Mouse (Mus musculus) embryonic facial prominence, embryonic 13.5 days (tissue): ENCODE measurements around the gene Ada. TPM values are rescaled to one million over a fixed set of nuclear protein-coding genes. Genes with fewer than 3 reads are reported as not detected.

Experiments
- ATAC-seq: fragments of 200-750 bp; cut with Nextera tagmentation; 2 replicates; pipeline ENCODE4 v1.8.0; 2017; ENCODE audit warnings: low read depth; ENCODE audit not compliant: insufficient number of reproducible peaks, insufficient read depth, low FRiP score, low TSS enrichment
- H3K27ac ChIP-seq: fragments of 300-500 bp; sonication (generic); 2 replicates; pipeline ENCODE4 v1.5.1; 2015; ENCODE audit warnings: moderate library complexity, mild to moderate bottlenecking, inconsistent platforms
- H3K27me3 ChIP-seq: fragments of 300-500 bp; sonication (generic); 2 replicates; pipeline ENCODE4 v1.6.1; 2015; ENCODE audit warnings: mild to moderate bottlenecking, inconsistent platforms
- H3K36me3 ChIP-seq: fragments of 300-500 bp; sonication (generic); 2 replicates; pipeline ENCODE4 v1.6.1; 2015; ENCODE audit warnings: mild to moderate bottlenecking, inconsistent platforms
- H3K4me1 ChIP-seq: fragments of 300-500 bp; sonication (generic); 2 replicates; pipeline ENCODE4 v1.6.1; 2015; ENCODE audit warnings: inconsistent platforms
- H3K4me2 ChIP-seq: fragments of 300-500 bp; sonication (generic); 2 replicates; pipeline ENCODE4 v1.6.1; 2015; ENCODE audit warnings: moderate library complexity, mild to moderate bottlenecking, inconsistent platforms
- H3K4me3 ChIP-seq: fragments of 300-500 bp; sonication (generic); 2 replicates; pipeline ENCODE4 v1.5.1; 2015; ENCODE audit warnings: mild to moderate bottlenecking, inconsistent platforms
- H3K9ac ChIP-seq: fragments of 300-500 bp; sonication (generic); 2 replicates; pipeline ENCODE4 v1.6.1; 2015; ENCODE audit warnings: mild to moderate bottlenecking, inconsistent platforms
- H3K9me3 ChIP-seq: fragments of 300-500 bp; sonication (generic); 2 replicates; pipeline ENCODE4 v1.6.1; 2016; ENCODE audit warnings: inconsistent platforms
- whole genome bisulfite sequencing: fragments of 180-500 bp; shearing (Covaris S2); methylation state at CpG from one replicate; pipeline ENCODE4 v1.1.7; 2015; ENCODE audit warnings: mixed read lengths; 5-methylcytosine and 5-hydroxymethylcytosine counted together
- polyA plus RNA-seq: library from polyadenylated mRNA; unstranded; fragments of >200 nt; fragmentation: Nextera tagmentation; extraction: Ambion mirVana; gene quantifications from 2 replicates; pipeline ENCODE4 v1.2.1, GENCODE M21; 2015

The Ada gene
- polyA plus RNA-seq, 1 experiment from 2014 or later, result 11.1 TPM

- Histone ChIP-seq H3K9me3 (no peaks in the 10 kb centered on the region), H3K4me1 (peaks cover 5% of the 10 kb centered on the region; the same call in 1 of the 2 replicates), H3K27me3 (no peaks in the 10 kb centered on the region), H3K4me2 (no peak overlapping the region), H3K27ac (no peak overlapping the region), H3K4me3 (no peak overlapping the region), H3K9ac (no peak overlapping the region), H3K36me3 (0 out of 2 replicates have a peak, but pooled peaks cover 3% of the 10 kb centered on the region)
- no peak for ATAC-seq
- 82% methylated on average over 5 of the region's 5 CpGs for WGBS
These were observed 39.4 kb downstream of the Ada start for GRCm38 (mm10) chr2:163710606-163711159.

DNA sequence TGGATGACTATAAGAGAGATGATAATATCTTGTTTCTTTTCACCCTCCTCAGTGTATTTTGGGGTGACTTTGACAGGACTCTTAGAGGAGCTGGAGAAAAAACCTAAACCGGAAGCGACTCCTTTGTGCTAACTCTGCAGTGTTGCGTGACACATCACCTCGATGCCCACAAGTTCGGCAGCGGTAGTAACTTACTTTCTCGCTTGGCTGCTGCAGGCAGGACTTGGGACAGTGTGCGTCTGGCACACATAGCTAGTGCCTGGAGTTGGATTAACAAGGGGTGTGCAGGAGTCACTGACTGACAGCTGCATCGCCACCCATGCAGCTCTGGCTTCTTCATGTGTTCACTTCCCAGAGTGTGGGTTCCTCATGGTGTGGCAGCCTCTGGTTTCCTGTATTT is 40.0 kb downstream of the Ada start:
- Histone ChIP-seq H3K36me3 (peaks cover 8% of the 10 kb centered on the region; the same call in 1 of the 2 replicates), H3K9ac (no peak overlapping the region), H3K9me3 (no peaks in the 10 kb centered on the region), H3K4me2 (no peak overlapping the region), H3K27ac (no peak overlapping the region), H3K4me1 (peaks cover 5% of the 10 kb centered on the region; the same call in 1 of the 2 replicates), H3K27me3 (no peaks in the 10 kb centered on the region), H3K4me3 (no peak overlapping the region)
- no peak for ATAC-seq
- 88% methylated on average over 9 of the region's 9 CpGs for WGBS

GRCm38 (mm10) chr2:163708763-163709250 is 41.2 kb downstream of the Ada start:
- no peak overlapping the region for H3K9ac ChIP-seq
- H3K27ac ChIP-seq, result no peak overlapping the region
- WGBS, result 78% methylated on average over 6 of the region's 6 CpGs
- no peak for ATAC-seq
- no peak overlapping the region for H3K4me2 ChIP-seq
- H3K4me1 ChIP-seq, result peaks cover 5% of the 10 kb centered on the region; the same call in 1 of the 2 replicates
- peaks cover 8% of the 10 kb centered on the region for H3K36me3 ChIP-seq
- H3K4me3 ChIP-seq, result no peak overlapping the region
- no peaks in the 10 kb centered on the region for H3K9me3 ChIP-seq
- H3K27me3 ChIP-seq, result no peaks in the 10 kb centered on the region

DNA sequence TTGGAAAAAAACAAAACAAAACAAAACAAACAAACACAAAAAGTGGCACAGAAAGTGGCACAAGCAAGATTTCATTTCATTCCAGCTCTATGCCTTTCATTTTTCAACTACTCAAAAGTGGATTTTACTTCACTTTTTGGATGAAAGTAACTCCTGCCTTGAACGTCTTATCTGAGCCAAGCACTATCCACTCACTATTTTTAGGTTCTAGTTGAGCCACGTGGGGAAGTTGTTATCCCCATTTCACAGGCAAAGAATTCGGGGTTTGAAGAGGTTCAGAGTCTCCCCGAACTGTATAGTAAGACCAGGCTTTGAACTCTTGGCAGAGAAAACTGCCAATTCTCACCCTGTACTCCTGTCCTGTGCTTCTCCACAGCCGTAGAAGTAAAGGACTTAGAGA is 41.7 kb downstream of the Ada start:
- no peak overlapping the region for H3K9ac ChIP-seq
- peaks cover 8% of the 10 kb centered on the region for H3K36me3 ChIP-seq
- ATAC-seq, result no peak
- 86% methylated on average over 5 of the region's 5 CpGs for WGBS
- no peak overlapping the region for H3K4me2 ChIP-seq
- H3K4me3 ChIP-seq, result no peak overlapping the region
- H3K27me3 ChIP-seq, result no peaks in the 10 kb centered on the region
- no peaks in the 10 kb centered on the region for H3K9me3 ChIP-seq
- peaks cover 5% of the 10 kb centered on the region; the same call in 1 of the 2 replicates for H3K4me1 ChIP-seq
- no peak overlapping the region for H3K27ac ChIP-seq

- H3K4me2 ChIP-seq, result no peak overlapping the region
- no peak overlapping the region for H3K27ac ChIP-seq
- H3K4me1 ChIP-seq, result peaks cover 10% of the 10 kb centered on the region; the same call in 1 of the 2 replicates
- no peaks in the 10 kb centered on the region for H3K9me3 ChIP-seq
- no peak overlapping the region for H3K9ac ChIP-seq
- peaks cover 8% of the 10 kb centered on the region for H3K36me3 ChIP-seq
- ATAC-seq, result no peak
- no peak overlapping the region for H3K4me3 ChIP-seq
- H3K27me3 ChIP-seq, result no peaks in the 10 kb centered on the region
- 81% methylated on average over 5 of the region's 5 CpGs for WGBS
These were observed 46.3 kb downstream of the Ada start for GRCm38 (mm10) chr2:163703599-163704260.

GRCm38 (mm10) chr2:163702921-163703320 is 47.1 kb downstream of the Ada start:
- no peak overlapping the region for H3K4me2 ChIP-seq
- WGBS, result 73% methylated on average over 5 of the region's 5 CpGs
- peaks cover 10% of the 10 kb centered on the region; the same call in 1 of the 2 replicates for H3K4me1 ChIP-seq
- H3K4me3 ChIP-seq, result no peak overlapping the region
- no peaks in the 10 kb centered on the region for H3K9me3 ChIP-seq
- ATAC-seq, result no peak
- no peaks in the 10 kb centered on the region for H3K27me3 ChIP-seq
- no peak overlapping the region for H3K27ac ChIP-seq
- peaks cover 8% of the 10 kb centered on the region for H3K36me3 ChIP-seq
- H3K9ac ChIP-seq, result no peak overlapping the region

GRCm38 (mm10) chr2:163702431-163702830 is 47.6 kb downstream of the Ada start:
- peaks cover 8% of the 10 kb centered on the region for H3K36me3 ChIP-seq

GRCm38 (mm10) chr2:163699078-163699780 is 50.8 kb downstream of the Ada start:
- no peak overlapping the region for H3K27ac ChIP-seq
- WGBS, result 83% methylated on average over 11 of the region's 11 CpGs

More at GRCm38 (mm10) chr2:163702431-163702830, 47.6 kb downstream of the Ada start:
- Histone ChIP-seq H3K4me1 (peaks cover 10% of the 10 kb centered on the region; the same call in 1 of the 2 replicates), H3K27ac (0 out of 2 replicates have a peak overlapping the region, but pooled peaks have one; percentile 5), H3K9me3 (no peaks in the 10 kb centered on the region), H3K4me3 (no peak overlapping the region), H3K4me2 (no peak overlapping the region), H3K27me3 (no peaks in the 10 kb centered on the region), H3K9ac (no peak overlapping the region)
- ATAC-seq, result no peak
- WGBS, result 80% methylated on average over 7 of the region's 7 CpGs

DNA sequence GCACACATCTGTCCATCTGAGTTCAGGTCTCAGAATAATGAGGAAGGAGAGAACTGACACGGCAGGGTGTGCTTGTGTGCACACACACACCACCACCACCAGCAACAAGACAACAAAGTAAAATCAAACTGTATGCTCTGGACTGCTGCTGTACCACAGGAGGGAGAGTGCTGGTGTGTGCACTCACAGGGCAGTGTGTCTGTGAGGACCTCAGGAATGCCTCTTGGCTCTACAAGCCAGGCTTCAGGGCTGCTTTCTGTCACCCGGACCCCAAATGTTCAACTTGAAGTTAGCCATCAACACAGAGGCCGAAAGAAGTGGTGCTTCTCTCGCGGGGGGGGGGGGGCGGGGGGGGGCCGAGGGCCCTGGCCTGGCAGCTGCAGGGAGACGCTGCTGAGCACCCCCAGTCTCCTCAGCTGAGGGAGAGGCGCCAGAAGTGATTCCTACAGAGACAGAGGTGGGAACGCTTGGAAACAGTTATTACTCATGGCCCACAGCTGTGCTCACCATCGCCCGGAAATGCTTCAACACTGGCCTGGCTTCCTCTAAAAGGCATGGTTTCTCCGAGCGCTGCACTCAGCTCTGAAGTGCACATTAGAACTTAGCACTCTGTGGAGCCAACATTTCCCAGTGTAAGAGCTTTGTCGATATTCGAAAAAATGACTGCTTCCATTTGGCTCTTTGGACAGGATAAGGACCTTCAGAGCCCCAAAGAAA is 52.1 kb downstream of the Ada start:
- 63% methylated on average over 14 of the region's 16 CpGs for whole genome bisulfite sequencing

More at GRCm38 (mm10) chr2:163699078-163699780, 50.8 kb downstream of the Ada start:
- no peak for ATAC-seq
- Histone ChIP-seq H3K9ac (no peak overlapping the region), H3K4me3 (no peak overlapping the region), H3K4me2 (no peak overlapping the region), H3K27me3 (no peaks in the 10 kb centered on the region), H3K9me3 (no peaks in the 10 kb centered on the region), H3K4me1 (peaks cover 10% of the 10 kb centered on the region; the same call in 1 of the 2 replicates), H3K36me3 (no peaks in the 10 kb centered on the region; the same call in 1 of the 2 replicates)

DNA sequence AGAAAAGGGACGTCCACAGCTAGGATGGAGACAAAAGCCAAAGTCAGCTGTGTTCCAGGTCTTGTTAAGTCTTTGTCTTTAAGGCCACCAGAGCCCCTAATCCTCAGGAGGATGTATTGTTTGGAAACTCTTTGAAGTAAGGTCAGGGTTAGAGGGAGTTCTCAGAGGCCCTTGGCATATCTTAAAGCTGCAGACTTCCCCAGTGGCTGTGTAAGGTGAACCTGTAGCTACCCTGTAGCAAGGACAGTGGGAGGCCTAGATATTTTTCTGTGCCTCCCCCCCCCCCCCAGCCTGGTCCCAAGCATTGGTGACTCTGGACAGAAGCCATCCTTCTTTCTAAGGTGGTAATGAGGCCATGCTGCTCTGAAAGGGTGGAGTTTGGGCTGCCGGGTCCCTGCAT is 53.3 kb downstream of the Ada start:
- H3K27me3 ChIP-seq, result no peaks in the 10 kb centered on the region
- 46% methylated on average over 2 of the region's 2 CpGs for WGBS
- H3K9ac ChIP-seq, result no peak overlapping the region
- H3K9me3 ChIP-seq, result no peaks in the 10 kb centered on the region
- H3K36me3 ChIP-seq, result no peaks in the 10 kb centered on the region
- peaks cover 13% of the 10 kb centered on the region for H3K4me1 ChIP-seq
- no peak for ATAC-seq
- no peak overlapping the region for H3K4me3 ChIP-seq
- no peak overlapping the region for H3K4me2 ChIP-seq
- no peak overlapping the region for H3K27ac ChIP-seq

More for the DNA sequence above, 52.1 kb downstream of the Ada start:
- ATAC-seq, result no peak
- no peaks in the 10 kb centered on the region for H3K36me3 ChIP-seq
- no peaks in the 10 kb centered on the region for H3K9me3 ChIP-seq
- no peaks in the 10 kb centered on the region for H3K27me3 ChIP-seq
- H3K9ac ChIP-seq, result no peak overlapping the region
- H3K4me3 ChIP-seq, result no peak overlapping the region
- H3K4me1 ChIP-seq, result peaks cover 21% of the 10 kb centered on the region
- no peak overlapping the region for H3K4me2 ChIP-seq
- no peak overlapping the region for H3K27ac ChIP-seq

DNA sequence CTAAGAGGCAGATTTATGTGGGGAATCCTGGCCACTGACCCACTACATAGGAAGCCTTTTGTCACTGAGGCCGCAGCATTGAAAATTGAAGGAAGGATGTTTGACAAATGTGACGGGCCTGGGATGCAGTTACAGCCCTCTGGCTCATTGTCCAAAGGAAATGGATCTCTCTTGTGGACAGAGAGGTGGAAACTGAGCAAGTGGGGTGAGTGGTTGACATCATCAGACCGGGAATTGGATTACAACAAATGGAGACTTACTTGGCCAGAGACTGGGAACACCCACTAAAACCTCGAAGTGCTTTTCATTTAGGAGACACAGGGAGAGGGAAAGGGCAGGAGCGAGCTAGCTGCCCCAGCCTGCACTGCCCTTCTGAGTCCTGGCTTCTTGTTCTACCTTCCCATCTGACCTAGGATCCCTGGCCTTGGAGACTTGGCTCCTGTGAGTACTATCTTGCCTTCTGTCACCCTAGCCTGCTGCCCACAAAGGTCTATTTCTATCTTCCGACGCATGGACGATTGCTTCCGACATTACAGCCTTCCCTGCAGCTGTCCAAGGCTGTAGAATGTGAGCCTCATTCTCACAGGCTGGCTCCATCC is 56.2 kb downstream of the Ada start:
- no peak for ATAC-seq
- H3K9me3 ChIP-seq, result no peaks in the 10 kb centered on the region
- H3K9ac ChIP-seq, result no peak overlapping the region
- peak overlapping the region; percentile 63 for H3K27ac ChIP-seq
- H3K4me2 ChIP-seq, result peak overlapping the region; percentile 5; the same call in 1 of the 2 replicates
- H3K4me1 ChIP-seq, result peaks cover 17% of the 10 kb centered on the region
- H3K4me3 ChIP-seq, result no peak overlapping the region
- no peaks in the 10 kb centered on the region for H3K27me3 ChIP-seq
- 60% methylated on average over 9 of the region's 9 CpGs for WGBS
- no peaks in the 10 kb centered on the region for H3K36me3 ChIP-seq
